Mouse (Mus musculus) adrenal gland, postnatal 25 days (tissue): ENCODE measurements around the gene Tlx2. TPM values are rescaled to one million over a fixed set of nuclear protein-coding genes. Genes with fewer than 3 reads are reported as not detected.

Source experiments
- DNase-seq: peaks from one replicate; pipeline ENCODE4 v3.0.0; 2021; ENCODE audit warnings: mixed read lengths
- total RNA-seq: library from RNA; stranded (reverse); gene quantifications from 2 replicates; pipeline ENCODE4 v1.2.3, GENCODE M21; 2021

Gene Tlx2
- total RNA-seq, 1 experiment from 2014 or later: 14.2 TPM

- no peak for DNase-seq
Measured at GRCm38 (mm10) chr6:83092416-83093127, 22.5 kb upstream of the Tlx2 start.

GRCm38 (mm10) chr6:83087926-83088260 is 17.8 kb upstream of the Tlx2 start:
- DNase-seq: no peak

GRCm38 (mm10) chr6:83087205-83087925 is 17.3 kb upstream of the Tlx2 start:
- peak; percentile 63 for DNase-seq

- DNase-seq: peak; percentile 49
Measured at GRCm38 (mm10) chr6:83086121-83087035, 16.3 kb upstream of the Tlx2 start, which contains the start of gene Lbx2. Lbx2 (plus strand) TSS chr6:83086367.

GRCm38 (mm10) chr6:83084477-83084876 is 14.4 kb upstream of the Tlx2 start:
- no peak for DNase-seq

GRCm38 (mm10) chr6:83083497-83083896 is 13.4 kb upstream of the Tlx2 start:
- DNase-seq: no peak

- no peak for DNase-seq
Measured at GRCm38 (mm10) chr6:83080210-83080609, 10.1 kb upstream of the Tlx2 start.

GRCm38 (mm10) chr6:83078324-83078858 is 8.3 kb upstream of the Tlx2 start:
- peak; percentile 99 for DNase-seq

GRCm38 (mm10) chr6:83077630-83078323 is 7.7 kb upstream of the Tlx2 start, which contains the start of gene Pcgf1:
Pcgf1 (plus strand) TSS chr6:83077869.
- peak; percentile 46 for DNase-seq

GRCm38 (mm10) chr6:83074979-83075378 is 4.9 kb upstream of the Tlx2 start:
- DNase-seq: no peak

GRCm38 (mm10) chr6:83071220-83071619 is 1.1 kb upstream of the Tlx2 start:
- peak; percentile 33 for DNase-seq

GRCm38 (mm10) chr6:83070311-83071219 is 472 bp upstream of the Tlx2 start:
- peak; percentile 51 for DNase-seq

- DNase-seq: no peak
Measured at GRCm38 (mm10) chr6:83069488-83070246, 426 bp downstream of the Tlx2 start.

- no peak for DNase-seq
Measured at GRCm38 (mm10) chr6:83068706-83069487, 1.2 kb downstream of the Tlx2 start.

- no peak for DNase-seq
Measured at GRCm38 (mm10) chr6:83068221-83068620, 1.9 kb downstream of the Tlx2 start.

- no peak for DNase-seq
Measured at GRCm38 (mm10) chr6:83066441-83066840, 3.7 kb downstream of the Tlx2 start.

GRCm38 (mm10) chr6:83065995-83066394 is 4.1 kb downstream of the Tlx2 start:
- DNase-seq: no peak

- no peak for DNase-seq
Measured at GRCm38 (mm10) chr6:83058725-83059124, 11.4 kb downstream of the Tlx2 start.

- DNase-seq: no peak
Measured at GRCm38 (mm10) chr6:83057790-83058189, 12.3 kb downstream of the Tlx2 start, which contains the start of gene Dqx1. Dqx1 (plus strand) TSS chr6:83057844.
